In the genomic region with DNA sequence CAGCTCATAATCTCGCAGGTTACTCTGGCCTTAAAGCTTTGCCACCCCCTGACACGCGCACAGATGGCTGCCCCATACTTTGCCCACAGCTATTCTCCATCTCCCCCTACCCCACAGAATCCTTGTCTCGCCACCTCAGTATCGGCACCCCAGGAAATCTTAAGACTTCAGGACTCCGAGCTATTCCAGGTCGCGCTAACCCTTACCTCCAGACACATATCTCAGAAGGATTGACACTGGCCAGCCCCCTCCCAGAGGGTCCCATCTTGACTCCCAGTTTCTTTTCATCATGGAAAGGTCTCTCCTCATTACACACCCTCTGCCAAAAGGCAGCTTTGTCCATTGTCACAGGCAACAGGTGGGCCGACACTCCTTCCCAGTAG, we compare ENCODE assay signal across 8 mouse cellular contexts. TPM values are rescaled to one million over a fixed set of nuclear protein-coding genes. Genes with fewer than 3 reads are reported as not detected.
DNase-seq lines count a peak whose midpoint lies in the region; ATAC-seq and TF ChIP-seq lines count a peak whose summit lies in the region.

No protein-coding gene starts in this region.

- WGBS in liver, adult 2 months = 13% methylated on average over 9 of the region's 9 CpGs
- 15% methylated on average over 9 of the region's 9 CpGs for WGBS in hindbrain, embryonic 15.5 days
- WGBS in midbrain, postnatal 0 days = 13% methylated on average over 9 of the region's 9 CpGs

- peak overlapping the region; percentile 85 for H3K9ac ChIP-seq in liver, adult 2 months (ENCODE audit: low read depth, low read length)
- H3K9ac ChIP-seq in hindbrain, embryonic 15.5 days = peak overlapping the region; percentile 89
- peak overlapping the region; percentile 84 for H3K9ac ChIP-seq in midbrain, postnatal 0 days (replicated peaks; ENCODE audit: low read length, poor library complexity, severe bottlenecking)

- TF ChIP-seq CTCF in liver, adult 2 months (IDR thresholded peaks at IDR 0.05; ENCODE audit: low read depth, low read length) = no peak
- TF ChIP-seq CTCF in midbrain, postnatal 0 days (IDR thresholded peaks at IDR 0.05) = no peak

- no peak for ATAC-seq in hindbrain, embryonic 15.5 days (ENCODE audit: low FRiP score, low read depth)
- no peak for ATAC-seq in midbrain, postnatal 0 days (ENCODE audit: low FRiP score)

- peaks cover 31% of the 10 kb centered on the region for H3K79me2 ChIP-seq in liver, adult 2 months (ENCODE audit: control insufficient read depth, insufficient read depth, low read length)

- no peaks in the 10 kb centered on the region for H3K9me3 ChIP-seq in hindbrain, embryonic 15.5 days
- no peaks in the 10 kb centered on the region for H3K9me3 ChIP-seq in midbrain, postnatal 0 days (ENCODE audit: low read length)

- DNase-seq in liver, adult 2 months (ENCODE audit: extremely low read depth, low read depth, low spot score) = no peak
- no peak for DNase-seq in liver
- DNase-seq in cerebellum, postnatal 14 days = peak; percentile 32 to 46
- DNase-seq in midbrain, postnatal 0 days (ENCODE audit: low spot score) = no peak
- no peak for DNase-seq in adrenal gland, postnatal 25 days
- DNase-seq in gastrocnemius, adult 18-20 months (ENCODE audit: low spot score) = no peak
- DNase-seq in adrenal gland, postnatal 36 days = no peak

- peaks cover 35% of the 10 kb centered on the region for H3K4me1 ChIP-seq in liver, adult 2 months (ENCODE audit: control insufficient read depth, insufficient read depth, low read length)
- H3K4me1 ChIP-seq in hindbrain, embryonic 15.5 days (replicated peaks) = peaks cover 37% of the 10 kb centered on the region
- H3K4me1 ChIP-seq in midbrain, postnatal 0 days (ENCODE audit: insufficient read depth, low read length) = peaks cover 8% of the 10 kb centered on the region

- H3K27ac ChIP-seq in liver, adult 2 months (replicated peaks; ENCODE audit: insufficient read depth, low read depth, low read length) = peak overlapping the region; percentile 58
- H3K27ac ChIP-seq in hindbrain, embryonic 15.5 days (replicated peaks) = no peak overlapping the region
- no peak overlapping the region for H3K27ac ChIP-seq in midbrain, postnatal 0 days (ENCODE audit: low read depth, low read length)

- no peak for TF ChIP-seq POLR2A in liver, adult 2 months (IDR thresholded peaks at IDR 0.05; ENCODE audit: extremely low read depth, insufficient read depth, low read length)

- peak overlapping the region; percentile 82 for H3K4me3 ChIP-seq in liver, adult 2 months (ENCODE audit: insufficient read depth, low read depth, low read length)
- peak overlapping the region; percentile 73 for H3K4me3 ChIP-seq in hindbrain, embryonic 15.5 days
- H3K4me3 ChIP-seq in midbrain, postnatal 0 days (ENCODE audit: low read depth, low read length) = peak overlapping the region; percentile 93

- no peaks in the 10 kb centered on the region for H3K36me3 ChIP-seq in liver, adult 2 months (ENCODE audit: control insufficient read depth, insufficient read depth, low read length)
- peaks cover 10% of the 10 kb centered on the region for H3K36me3 ChIP-seq in hindbrain, embryonic 15.5 days
- H3K36me3 ChIP-seq in midbrain, postnatal 0 days (ENCODE audit: insufficient read depth, low read length) = no peaks in the 10 kb centered on the region

- peak overlapping the region; percentile 79 for H3K4me2 ChIP-seq in hindbrain, embryonic 15.5 days
- peak overlapping the region; percentile 66 for H3K4me2 ChIP-seq in midbrain, postnatal 0 days (ENCODE audit: low read depth, low read length, poor library complexity, severe bottlenecking)

- no peaks in the 10 kb centered on the region for H3K27me3 ChIP-seq in liver, adult 2 months (ENCODE audit: control insufficient read depth, insufficient read depth, low read length)
- no peaks in the 10 kb centered on the region for H3K27me3 ChIP-seq in hindbrain, embryonic 15.5 days
- H3K27me3 ChIP-seq in midbrain, postnatal 0 days (ENCODE audit: insufficient read depth, low read length) = no peaks in the 10 kb centered on the region

RNA-seq across cellular contexts. Expression of gene Tbc1d10a, which starts 0.7 kb away (rescaled TPM):
- 23.4 and 23.6 TPM in 2 replicates for total RNA-seq in liver, adult 2 months (2014; rRNA removed)
- polyA plus RNA-seq in liver, adult 2 months (2012; rRNA removed) = 18.5 and 22.9 TPM in 2 replicates
- polyA plus RNA-seq in hindbrain, embryonic 15.5 days (2015; fragmentation: Nextera tagmentation; extraction: Ambion mirVana) = 36.3 and 38.1 TPM in 2 replicates
- total RNA-seq in midbrain, postnatal 0 days (2014; rRNA removed) = 41.9 and 48.4 TPM in 2 replicates
- 31.9 and 36.2 TPM in 2 replicates for polyA plus RNA-seq in midbrain, postnatal 0 days (2015; fragmentation: Nextera tagmentation; extraction: Ambion mirVana)
- 15.6 and 15.8 TPM in 2 replicates for total RNA-seq in adrenal gland, postnatal 25 days (2021)
- total RNA-seq in gastrocnemius, adult 18-20 months (2021) = 1 to 10 TPM; 3.5 to 3.8 TPM
- 10 to 100 TPM; 14.6 to 24.3 TPM for total RNA-seq in adrenal gland, postnatal 36 days (2021)

RNA-seq across cellular contexts. Expression of gene Sf3a1, which starts 27.2 kb away (rescaled TPM):
- 4.3 and 4.6 TPM in 2 replicates for total RNA-seq in liver, adult 2 months (2014; rRNA removed)
- polyA plus RNA-seq in liver, adult 2 months (2012; rRNA removed) = 10.0 and 12.2 TPM in 2 replicates
- polyA plus RNA-seq in hindbrain, embryonic 15.5 days (2015; fragmentation: Nextera tagmentation; extraction: Ambion mirVana) = 46.5 and 52.9 TPM in 2 replicates
- 46.0 and 49.6 TPM in 2 replicates for total RNA-seq in midbrain, postnatal 0 days (2014; rRNA removed)
- polyA plus RNA-seq in midbrain, postnatal 0 days (2015; fragmentation: Nextera tagmentation; extraction: Ambion mirVana) = 34.2 and 37.3 TPM in 2 replicates
- total RNA-seq in adrenal gland, postnatal 25 days (2021) = 42.1 and 45.6 TPM in 2 replicates
- total RNA-seq in gastrocnemius, adult 18-20 months (2021) = 10 to 100 TPM; 15.0 to 18.6 TPM
- 10 to 100 TPM; 43.6 to 60.1 TPM for total RNA-seq in adrenal gland, postnatal 36 days (2021)

RNA-seq across cellular contexts. Expression of gene Ccdc157, which starts 27.2 kb away (rescaled TPM):
- total RNA-seq in liver, adult 2 months (2014; rRNA removed) = 4.0 and 4.5 TPM in 2 replicates
- 6.5 and 9.3 TPM in 2 replicates for polyA plus RNA-seq in liver, adult 2 months (2012; rRNA removed)
- 8.3 and 10.0 TPM in 2 replicates for polyA plus RNA-seq in hindbrain, embryonic 15.5 days (2015; fragmentation: Nextera tagmentation; extraction: Ambion mirVana)
- total RNA-seq in midbrain, postnatal 0 days (2014; rRNA removed) = 22.0 and 23.3 TPM in 2 replicates
- polyA plus RNA-seq in midbrain, postnatal 0 days (2015; fragmentation: Nextera tagmentation; extraction: Ambion mirVana) = 9.0 and 10.7 TPM in 2 replicates
- 11.8 and 14.0 TPM in 2 replicates for total RNA-seq in adrenal gland, postnatal 25 days (2021)
- 1 to 10 TPM; 1.8 to 1.9 TPM for total RNA-seq in gastrocnemius, adult 18-20 months (2021)
- 10 to 100 TPM in 1 of 2 experiments, 1 to 10 TPM in 1; 7.3 to 11.6 TPM for total RNA-seq in adrenal gland, postnatal 36 days (2021)

RNA-seq across cellular contexts. Expression of gene Castor1, which starts 30.7 kb away (rescaled TPM):
- 1.4 and 1.7 TPM in 2 replicates for total RNA-seq in liver, adult 2 months (2014; rRNA removed)
- 2.3 and 2.5 TPM in 2 replicates for polyA plus RNA-seq in liver, adult 2 months (2012; rRNA removed)
- polyA plus RNA-seq in hindbrain, embryonic 15.5 days (2015; fragmentation: Nextera tagmentation; extraction: Ambion mirVana) = 4.6 and 5.3 TPM in 2 replicates
- 9.7 and 10.6 TPM in 2 replicates for total RNA-seq in midbrain, postnatal 0 days (2014; rRNA removed)
- 4.9 and 7.5 TPM in 2 replicates for polyA plus RNA-seq in midbrain, postnatal 0 days (2015; fragmentation: Nextera tagmentation; extraction: Ambion mirVana)
- total RNA-seq in adrenal gland, postnatal 25 days (2021) = 3.0 and 4.1 TPM in 2 replicates
- total RNA-seq in gastrocnemius, adult 18-20 months (2021) = 1 to 10 TPM; 1.8 to 2.9 TPM
- total RNA-seq in adrenal gland, postnatal 36 days (2021) = 1 to 10 TPM; 4.0 to 4.6 TPM

RNA-seq across cellular contexts. Expression of gene Osm, which starts 48.9 kb away (rescaled TPM):
- 0.47 TPM in 1 of 2 replicates, not detected in the other for total RNA-seq in liver, adult 2 months (2014; rRNA removed)
- polyA plus RNA-seq in liver, adult 2 months (2012; rRNA removed) = not detected in 2 replicates
- polyA plus RNA-seq in hindbrain, embryonic 15.5 days (2015; fragmentation: Nextera tagmentation; extraction: Ambion mirVana) = not detected in 2 replicates
- total RNA-seq in midbrain, postnatal 0 days (2014; rRNA removed) = 0.16 TPM in 1 of 2 replicates, not detected in the other
- 0.10 and 0.14 TPM in 2 replicates for polyA plus RNA-seq in midbrain, postnatal 0 days (2015; fragmentation: Nextera tagmentation; extraction: Ambion mirVana)
- not detected in 2 replicates for total RNA-seq in adrenal gland, postnatal 25 days (2021)
- total RNA-seq in gastrocnemius, adult 18-20 months (2021) = not detected
- under 1 TPM in 1 of 2 experiments, not detected in 1; 0.26 TPM for total RNA-seq in adrenal gland, postnatal 36 days (2021)

Comparison
In these comparisons a context has a peak if more than half of its experiments do, and no peak if none do; other contexts are left out.
1. DNase-seq: peak in cerebellum, postnatal 14 days (2 of 2); none in liver, adult 2 months (single experiment), liver (single experiment), midbrain, postnatal 0 days (single experiment), adrenal gland, postnatal 25 days (single experiment), gastrocnemius, adult 18-20 months (single experiment) and adrenal gland, postnatal 36 days (0 of 2).
2. Peak in every context shown above with its lines, with median percentiles within 50 percentile points of each other: H3K4me3 ChIP-seq and H3K9ac ChIP-seq.